Mouse (Mus musculus): Measurements from ENCODE around the gene Anapc2.

Gene Anapc2

DNA sequence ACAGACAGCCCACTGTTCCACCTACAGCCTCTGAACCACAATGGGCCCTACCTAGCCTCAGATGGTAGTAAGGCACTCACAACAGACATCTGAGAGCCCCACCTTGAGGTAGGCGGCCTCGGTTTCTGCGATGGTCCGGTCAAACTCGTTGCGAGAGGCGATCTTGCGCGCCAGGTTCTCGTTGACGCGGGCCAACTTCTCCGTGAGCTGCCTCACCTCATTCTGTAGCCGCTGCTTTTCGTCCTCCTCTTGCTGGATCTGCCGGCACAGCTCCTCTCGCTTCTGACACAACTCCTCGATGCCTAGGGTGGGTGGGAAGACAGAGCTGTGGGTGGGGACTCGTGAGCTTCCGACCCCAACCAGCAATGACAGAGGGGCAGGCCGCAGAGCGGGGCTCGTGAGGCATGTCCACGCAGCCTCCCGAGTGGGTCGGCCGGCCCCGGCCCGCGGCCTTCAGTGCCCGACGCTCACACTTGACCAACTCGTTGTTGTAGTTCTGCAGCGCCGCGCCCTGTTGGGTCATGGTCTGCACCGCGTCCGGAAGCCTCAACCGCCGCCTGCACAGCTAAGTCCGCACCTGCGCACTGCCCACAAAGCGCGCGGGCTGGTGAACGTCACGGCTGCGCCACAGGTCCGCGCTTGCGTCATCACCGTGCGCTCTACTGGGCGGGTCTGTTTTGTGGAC is at the start of gene Anapc2, which contains the start of gene Ssna1:
Gene Anapc2 (plus strand): TSS at position 652 of the 685 bp plus-strand sequence.
Gene Ssna1 (minus strand): TSS at position 612 of the 685 bp plus-strand sequence.
- DNase-seq (ENCODE audit: low spot score in 2 of 2) = peak; percentile 99

DNA sequence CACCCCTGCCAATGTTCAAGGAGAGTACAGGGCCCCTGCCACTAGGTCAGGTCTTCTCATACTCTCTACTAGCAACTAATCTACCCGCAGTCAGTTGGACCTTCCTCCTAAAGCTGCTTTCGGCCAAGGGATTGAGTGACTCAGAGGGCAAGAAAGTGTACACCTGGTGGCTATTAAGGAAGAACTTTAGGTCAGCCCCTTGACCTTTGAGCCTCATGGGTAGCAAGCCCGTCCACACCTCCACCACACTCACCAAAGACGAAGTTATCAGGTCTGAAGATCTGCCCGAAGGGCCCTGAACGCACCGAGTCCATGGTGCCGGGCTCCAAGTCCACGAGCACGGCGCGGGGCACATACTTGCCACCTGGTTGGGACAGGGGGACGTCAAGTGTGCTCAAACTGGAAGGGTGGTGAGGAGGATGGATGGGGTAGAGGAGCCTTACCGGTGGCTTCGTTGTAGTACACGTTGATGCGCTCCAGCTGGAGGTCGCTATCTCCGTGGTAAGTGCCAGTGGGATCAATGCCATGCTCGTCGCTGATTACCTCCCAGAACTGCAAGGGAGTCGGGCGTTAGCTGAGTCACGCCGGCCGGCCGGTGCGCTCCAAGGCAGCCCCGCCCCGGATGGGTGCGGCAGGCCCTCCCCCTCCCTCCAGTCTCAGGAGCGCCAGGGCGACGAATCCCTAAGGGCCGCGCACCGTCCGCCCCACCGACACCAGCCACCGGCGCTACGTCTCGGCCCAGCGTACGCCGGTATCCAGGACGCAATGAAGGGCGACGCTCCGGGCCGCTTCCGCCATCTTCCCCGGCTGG is 48.4 kb upstream of the Anapc2 start:
- peak in 1 of 2 experiments; percentile 73 for DNase-seq (ENCODE audit: low spot score in 2 of 2)

GRCm38 (mm10) chr2:25224492-25224765 is 47.8 kb upstream of the Anapc2 start, which contains the start of gene Tubb4b:
Tubb4b (minus strand) TSS chr2:25224702.
- no peak for DNase-seq (ENCODE audit: low spot score in 2 of 2)

DNA sequence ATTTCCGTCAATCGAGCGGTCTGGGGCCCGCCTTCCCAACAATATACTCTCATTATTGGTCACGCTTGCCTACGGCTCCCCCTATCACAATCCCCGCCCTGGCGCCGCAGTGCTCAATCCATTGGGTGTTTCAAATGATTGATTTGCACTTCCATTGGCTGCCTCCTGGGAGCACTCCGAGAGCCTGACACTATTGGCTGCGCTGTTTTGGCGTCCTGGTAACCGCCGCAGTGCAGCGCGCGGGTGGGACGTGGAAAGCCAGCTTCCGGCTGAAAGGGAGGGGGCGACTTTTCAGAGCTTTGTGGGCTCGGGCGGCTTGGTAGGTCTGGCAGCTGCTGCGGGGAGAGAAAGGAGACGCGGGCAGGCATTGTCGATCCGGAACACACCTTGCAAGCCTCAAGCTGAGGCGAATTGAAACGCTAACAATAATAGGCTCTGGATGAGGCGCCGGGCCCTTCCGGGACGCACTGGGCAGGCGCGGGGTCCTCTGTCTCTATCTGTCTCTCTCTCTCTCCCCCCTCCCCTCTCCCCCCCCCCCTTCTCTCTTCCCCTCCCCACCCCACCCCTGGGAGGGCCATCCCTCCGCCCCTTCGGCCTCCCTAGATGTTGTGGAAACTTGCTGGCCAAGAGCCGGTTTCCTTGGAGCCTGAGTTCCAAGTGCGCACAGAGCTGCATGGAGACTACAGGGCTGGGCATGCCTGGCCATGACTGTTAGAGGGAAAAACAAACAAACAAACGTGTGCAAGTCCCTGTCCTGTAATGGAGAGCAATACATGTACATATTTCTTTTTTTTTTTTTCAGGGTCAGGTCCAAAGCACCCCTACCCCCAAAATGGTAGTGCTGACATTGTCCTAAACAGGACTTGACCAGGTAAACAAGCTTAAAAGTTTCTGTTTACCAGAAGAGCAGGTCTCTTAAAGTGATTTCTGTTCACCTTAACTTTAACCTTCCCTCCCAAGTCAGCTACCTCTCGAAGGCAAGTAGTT is 47.2 kb upstream of the Anapc2 start:
- DNase-seq (ENCODE audit: low spot score in 2 of 2) = peak; percentile 99 to 100

GRCm38 (mm10) chr2:25225811-25226379 is 46.4 kb upstream of the Anapc2 start:
- no peak for DNase-seq (ENCODE audit: low spot score in 2 of 2)

GRCm38 (mm10) chr2:25226864-25227263 is 45.4 kb upstream of the Anapc2 start:
- peak in 1 of 2 experiments; percentile 41 for DNase-seq (ENCODE audit: low spot score in 2 of 2)

DNA sequence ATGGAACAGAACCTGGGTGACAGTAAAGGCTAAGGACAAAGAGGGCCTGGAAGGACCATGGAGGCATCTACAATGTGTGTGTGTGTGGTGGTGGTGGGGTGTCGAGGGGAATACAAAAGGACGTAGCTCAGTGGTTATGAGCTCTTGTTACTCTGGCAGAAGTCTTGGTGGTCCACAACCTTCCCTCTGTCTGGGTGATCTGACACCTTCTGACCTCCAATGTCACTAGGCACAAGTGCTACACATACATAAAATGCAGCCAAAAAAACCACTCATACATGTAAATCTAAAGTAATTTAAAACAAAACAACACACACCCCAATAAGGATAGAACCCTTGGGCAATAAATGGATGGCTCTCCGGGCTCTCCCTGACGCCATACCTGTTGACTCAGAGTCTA is 44.9 kb upstream of the Anapc2 start:
- DNase-seq (ENCODE audit: low spot score in 2 of 2) = no peak

DNA sequence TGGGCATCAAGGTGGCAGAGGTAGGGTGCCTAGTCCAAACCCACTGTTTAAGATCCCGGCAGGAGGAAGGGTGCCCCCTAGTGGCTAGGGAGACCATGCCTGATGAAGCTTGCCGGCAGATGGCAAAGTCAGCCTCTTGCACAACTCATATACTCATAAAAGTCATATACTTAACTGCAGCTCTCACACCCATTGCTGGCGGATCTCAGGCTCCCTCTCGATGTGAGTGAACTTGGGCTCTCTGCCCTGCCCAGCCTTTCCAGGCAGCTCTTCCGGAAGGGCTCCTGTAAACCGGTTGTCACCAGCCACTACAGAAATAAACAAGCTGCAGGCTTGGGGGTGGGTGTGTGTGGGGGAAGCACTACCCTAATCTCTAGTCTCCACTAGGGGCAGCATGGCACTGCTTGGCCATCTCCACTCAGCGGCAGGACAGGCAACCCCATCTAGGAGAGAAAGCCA is 43.8 kb upstream of the Anapc2 start:
- peak; percentile 75 to 85 for DNase-seq (ENCODE audit: low spot score in 2 of 2)

- no peak for DNase-seq (ENCODE audit: low spot score in 2 of 2)
Observed at GRCm38 (mm10) chr2:25228995-25229530, 43.2 kb upstream of the Anapc2 start.

GRCm38 (mm10) chr2:25229582-25229981 is 42.7 kb upstream of the Anapc2 start:
- DNase-seq (ENCODE audit: low spot score in 2 of 2) = no peak

- DNase-seq (ENCODE audit: low spot score in 2 of 2) = no peak
Observed at GRCm38 (mm10) chr2:25230581-25230980, 41.7 kb upstream of the Anapc2 start.

- no peak for DNase-seq (ENCODE audit: low spot score in 2 of 2)
Observed at GRCm38 (mm10) chr2:25231038-25231437, 41.2 kb upstream of the Anapc2 start.

- no peak for DNase-seq (ENCODE audit: low spot score in 2 of 2)
Observed at GRCm38 (mm10) chr2:25233421-25233820, 38.9 kb upstream of the Anapc2 start.

DNA sequence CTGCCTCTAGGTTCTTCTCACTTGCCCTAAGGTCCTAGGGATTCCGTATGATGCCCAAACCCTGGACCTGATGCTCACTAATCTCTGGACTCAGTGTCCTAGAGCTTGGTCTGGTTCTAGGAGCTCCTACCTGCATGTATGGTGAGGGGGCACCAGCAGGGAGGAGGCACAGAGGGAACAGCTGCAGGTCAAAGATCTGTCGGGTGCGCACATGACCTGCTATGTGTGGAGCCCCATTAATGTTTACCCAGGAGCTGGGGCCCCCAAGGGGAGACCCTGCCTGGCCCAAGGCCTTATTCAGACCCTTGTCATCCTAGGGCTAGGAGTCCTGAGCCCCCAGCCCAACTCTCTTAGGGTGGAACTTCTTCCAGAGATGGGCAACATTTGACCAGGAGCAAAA is 38.2 kb upstream of the Anapc2 start, which contains the start of gene Slc34a3:
Gene Slc34a3 (minus strand): TSS at position 315 of the 400 bp plus-strand sequence.
- DNase-seq (ENCODE audit: low spot score in 2 of 2) = no peak

- DNase-seq (ENCODE audit: low spot score in 2 of 2) = no peak
Observed at GRCm38 (mm10) chr2:25234551-25235220, 37.6 kb upstream of the Anapc2 start.

- DNase-seq (ENCODE audit: low spot score in 2 of 2) = no peak
Observed at GRCm38 (mm10) chr2:25236614-25237013, 35.7 kb upstream of the Anapc2 start, which contains the start of gene Rnf224. Rnf224 (minus strand) TSS chr2:25236787.

- DNase-seq (ENCODE audit: low spot score in 2 of 2) = no peak
Observed at GRCm38 (mm10) chr2:25237522-25237921, 34.8 kb upstream of the Anapc2 start.

DNA sequence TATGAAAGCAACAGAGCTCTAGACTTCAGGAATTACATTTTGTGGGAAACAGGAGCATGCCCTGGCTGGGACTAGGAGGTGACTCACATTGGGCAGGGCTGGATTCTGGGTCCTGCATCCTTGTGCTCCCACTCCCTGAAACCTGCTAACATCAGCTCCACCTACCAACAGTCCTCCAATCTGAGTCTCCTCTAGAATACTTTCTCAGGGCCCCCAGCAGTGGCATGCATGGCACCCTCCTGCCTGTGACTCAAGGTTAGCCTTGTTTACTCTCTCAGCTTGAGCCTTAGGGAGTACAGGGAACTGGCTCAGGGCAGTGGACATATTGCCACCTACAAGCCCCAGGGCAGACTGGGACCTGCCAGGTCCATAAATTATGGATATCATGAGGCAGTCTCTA is 34.2 kb upstream of the Anapc2 start:
- DNase-seq (ENCODE audit: low spot score in 2 of 2) = no peak

- DNase-seq (ENCODE audit: low spot score in 2 of 2) = no peak
Observed at GRCm38 (mm10) chr2:25239766-25240165, 32.5 kb upstream of the Anapc2 start.

GRCm38 (mm10) chr2:25240310-25240709 is 32.0 kb upstream of the Anapc2 start:
- no peak for DNase-seq (ENCODE audit: low spot score in 2 of 2)

All from frontal cortex, postnatal 36 days (tissue).